Mouse (Mus musculus): ENCODE data around the gene Mfsd4b2.

DNA sequence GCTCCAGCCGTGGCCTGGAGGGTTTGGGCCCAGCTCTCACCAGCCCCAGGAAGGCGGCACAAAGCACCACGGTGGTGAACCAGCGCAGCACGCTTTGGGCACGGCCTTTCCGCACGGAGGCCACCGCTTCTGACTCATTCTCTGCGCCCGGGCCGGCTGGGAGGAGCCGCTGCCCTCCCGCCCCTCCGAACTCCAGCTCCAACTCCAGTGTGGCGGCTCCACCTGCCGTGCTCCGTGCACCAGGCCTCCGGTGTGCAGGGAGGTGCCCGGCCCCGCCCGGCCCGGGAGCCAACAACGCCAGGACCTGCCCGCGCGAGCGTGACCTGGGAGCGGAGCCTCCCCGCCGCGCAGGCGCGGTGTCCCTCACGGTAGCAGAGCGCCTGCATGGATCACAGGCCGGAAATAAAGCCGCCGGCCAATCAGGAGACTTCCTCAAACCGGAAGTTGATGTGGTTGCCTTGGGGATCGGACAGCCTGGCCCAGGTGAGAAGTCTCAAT lies 27.8 kb downstream of the Mfsd4b2 start, which contains the start of gene Mfsd4b4:
- TF ChIP-seq CTCF (IDR thresholded peaks at IDR 0.05; ENCODE audit: low read depth): no peak
- 0 out of 2 replicates have a peak, but pooled peaks have one; percentile 37 for TF ChIP-seq EP300 (IDR thresholded peaks at IDR 0.05; ENCODE audit: low read depth)
